Mouse (Mus musculus): Measurements from ENCODE around the gene Gm17783.
"Not testable (repeated sequence)": the region's sequence is repeated elsewhere in the genome, so short reads cannot be mapped to it uniquely, and the experiment has no call there.

Gene Gm17783

DNA sequence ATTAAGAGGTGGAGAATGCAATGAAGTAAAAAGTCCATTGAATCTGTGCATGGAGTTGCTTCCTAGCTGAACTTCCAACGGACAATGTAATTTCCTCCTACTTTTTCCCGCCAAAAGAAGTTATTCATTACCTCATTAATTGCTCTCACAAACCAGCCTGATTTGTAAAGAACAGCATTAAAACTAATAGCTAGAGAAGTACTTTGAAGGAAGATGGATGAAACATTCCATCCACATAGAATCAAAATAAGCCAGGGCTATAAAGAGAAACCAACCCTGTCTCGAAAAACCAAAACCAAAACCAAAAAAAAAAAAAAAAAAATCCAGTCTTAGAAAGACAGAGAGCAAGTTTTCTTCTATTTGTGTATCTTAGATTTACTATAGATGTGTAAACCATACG is at the start of gene Gm17783:
Gene Gm17783, minus strand, starts transcription at position 101 of the 400 bp plus-strand sequence.
- DNase-seq (ENCODE audit: low read depth, low spot score): no peak

DNA sequence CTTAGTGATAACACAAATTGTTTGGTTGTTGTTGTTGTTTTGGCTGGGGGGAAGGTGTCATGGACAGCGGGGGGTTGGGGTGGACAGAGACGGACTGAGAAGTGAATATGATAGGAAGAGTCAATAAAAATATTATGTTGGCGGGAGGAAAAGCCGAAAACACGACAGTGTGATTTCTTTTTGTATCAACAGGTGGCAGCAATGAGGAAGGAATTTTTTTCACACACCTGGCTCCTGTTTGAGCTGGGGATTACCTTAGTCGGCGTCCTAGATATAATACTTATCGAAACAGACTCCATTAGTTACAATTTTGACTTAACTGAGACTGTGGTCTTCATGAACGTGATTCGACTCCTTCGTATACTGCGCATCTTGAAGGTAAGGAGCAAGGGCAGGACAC is 48.0 kb upstream of the Gm17783 start:
- DNase-seq (ENCODE audit: low read depth, low spot score): no peak

DNA sequence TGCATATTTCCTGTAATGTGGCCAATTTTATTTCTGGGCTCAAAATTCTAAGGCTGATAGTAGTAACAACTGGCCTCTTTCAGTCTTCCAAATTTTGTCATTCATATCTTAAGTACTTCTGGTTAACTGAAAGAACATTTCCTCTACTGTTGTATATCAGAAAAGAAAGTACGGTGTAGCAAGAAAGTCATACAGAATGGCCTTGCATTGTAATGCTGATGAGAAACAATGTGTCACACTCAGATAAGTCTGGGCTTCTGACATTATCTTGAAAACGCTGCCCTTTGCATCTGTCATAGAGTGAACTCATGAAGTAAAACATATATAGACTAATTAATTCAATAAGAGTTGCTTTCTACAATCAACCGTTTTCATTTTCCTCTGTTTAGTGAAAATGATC is 40.5 kb upstream of the Gm17783 start:
- DNase-seq (ENCODE audit: low read depth, low spot score): no peak

DNA sequence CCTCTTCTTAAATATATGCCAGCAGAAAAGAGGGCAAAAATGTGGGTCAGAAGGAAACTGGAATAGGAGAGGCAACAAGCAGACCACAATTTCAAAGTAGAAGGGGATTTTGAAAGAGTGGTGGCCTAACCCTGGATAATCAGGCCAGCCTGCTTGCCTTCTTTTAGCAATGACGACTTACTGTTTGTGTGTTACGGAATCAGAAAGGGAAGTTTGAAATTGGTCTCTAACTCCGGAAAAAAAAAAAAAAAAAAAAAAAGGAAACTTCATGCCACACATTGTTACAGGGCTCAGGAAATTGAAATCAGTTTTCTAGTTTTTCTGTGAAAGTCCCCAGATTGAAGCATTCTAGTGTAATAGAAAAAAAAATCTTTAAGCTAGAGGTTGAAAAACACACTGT is 29.9 kb upstream of the Gm17783 start:
- no peak for DNase-seq (ENCODE audit: low read depth, low spot score)

DNA sequence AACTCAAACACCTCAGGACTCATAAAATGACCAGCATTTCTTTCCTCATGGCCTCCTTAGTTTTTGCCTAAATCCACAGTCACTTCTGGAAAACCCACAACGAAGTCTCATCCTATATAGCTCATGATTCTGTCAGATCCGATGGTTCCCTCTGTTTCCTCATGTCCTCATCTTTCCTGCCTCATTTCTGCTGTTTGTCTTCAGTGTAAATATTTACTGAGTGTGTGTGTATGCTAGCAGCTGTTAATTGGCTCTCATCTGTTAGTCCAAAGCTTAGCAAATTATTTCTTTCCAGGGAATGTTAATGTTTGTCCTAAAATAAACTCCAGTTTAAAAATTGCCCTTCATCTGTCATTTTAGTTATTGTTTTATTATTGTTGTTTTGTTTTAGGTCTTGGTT is 19.7 kb upstream of the Gm17783 start:
- DNase-seq (ENCODE audit: low read depth, low spot score): no peak

DNA sequence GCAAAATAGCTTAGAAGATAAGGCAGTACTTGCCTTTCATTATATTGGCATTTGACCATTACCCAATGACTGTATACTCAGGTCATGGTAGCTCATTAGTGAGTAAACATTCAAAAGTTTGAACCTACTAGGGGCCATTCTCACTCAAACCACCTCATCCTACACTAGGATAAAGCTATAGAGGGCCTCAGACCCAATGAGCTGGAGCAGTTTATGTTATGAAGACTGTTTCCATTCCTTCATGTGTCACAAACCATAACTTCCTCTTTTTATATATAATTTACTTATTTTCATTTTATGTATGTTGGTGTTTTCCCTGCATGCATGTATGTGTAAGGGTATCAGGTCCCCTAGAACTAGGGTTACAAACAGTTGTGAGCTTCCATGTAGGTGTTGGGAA is 16.1 kb upstream of the Gm17783 start:
- DNase-seq (ENCODE audit: low read depth, low spot score): no peak

DNA sequence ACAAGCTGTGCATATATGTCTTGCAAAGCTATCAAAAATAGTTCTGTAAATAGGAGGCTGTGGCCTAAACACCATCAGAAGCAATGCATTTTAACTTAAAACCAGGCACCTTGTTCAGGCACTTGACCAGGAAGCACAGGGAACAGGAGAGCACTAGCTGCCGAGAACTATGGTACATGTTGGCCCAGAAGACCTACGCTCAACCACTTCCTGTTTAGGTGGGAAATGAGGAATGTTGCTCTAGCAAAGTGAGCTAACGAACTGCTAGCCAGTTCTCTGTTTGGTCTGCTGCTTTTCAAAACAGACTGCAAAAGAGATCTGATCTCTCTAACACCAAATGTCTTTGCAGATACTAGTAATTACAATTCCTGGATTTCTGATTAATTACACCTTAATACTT is 12.5 kb upstream of the Gm17783 start:
- DNase-seq (ENCODE audit: low read depth, low spot score): no peak

DNA sequence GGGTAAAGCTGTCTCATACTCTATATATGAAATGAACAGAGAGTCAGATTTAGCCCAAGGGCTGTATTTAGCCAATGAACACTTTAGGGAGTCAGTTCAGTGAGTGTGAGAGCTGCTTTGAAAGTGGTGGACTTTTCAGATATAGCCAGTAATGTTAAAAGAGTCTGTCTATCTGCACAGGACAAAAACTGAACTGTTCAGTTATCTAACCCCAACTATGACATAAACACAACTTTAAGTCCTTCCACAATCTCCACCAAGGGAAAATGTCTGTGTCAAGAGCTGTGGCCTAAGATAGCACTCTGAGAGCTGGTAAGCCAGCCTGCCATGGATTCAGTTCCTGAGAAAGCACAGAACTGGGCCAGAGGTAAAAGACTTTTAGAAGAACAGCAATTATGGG is 10.3 kb upstream of the Gm17783 start:
- DNase-seq (ENCODE audit: low read depth, low spot score): no peak

DNA sequence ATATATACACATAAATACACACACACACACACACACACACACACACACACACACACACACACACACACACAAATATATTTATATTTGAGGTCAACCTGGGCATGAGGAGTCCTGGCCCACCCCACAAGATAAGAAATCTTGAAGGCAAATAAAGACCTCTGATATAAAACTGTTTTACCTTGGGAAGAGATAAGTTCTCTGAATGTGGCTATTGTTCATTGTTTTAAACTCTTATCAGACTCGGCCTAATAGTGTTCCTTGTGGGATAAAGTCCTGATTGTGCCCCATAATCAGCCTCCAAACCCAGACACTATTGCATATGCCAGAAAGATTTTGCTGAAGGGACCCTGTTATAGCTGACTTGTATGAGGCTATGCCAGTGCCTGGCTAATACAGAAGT is 6.5 kb upstream of the Gm17783 start:
- DNase-seq (ENCODE audit: low read depth, low spot score): not testable (repeated sequence)

DNA sequence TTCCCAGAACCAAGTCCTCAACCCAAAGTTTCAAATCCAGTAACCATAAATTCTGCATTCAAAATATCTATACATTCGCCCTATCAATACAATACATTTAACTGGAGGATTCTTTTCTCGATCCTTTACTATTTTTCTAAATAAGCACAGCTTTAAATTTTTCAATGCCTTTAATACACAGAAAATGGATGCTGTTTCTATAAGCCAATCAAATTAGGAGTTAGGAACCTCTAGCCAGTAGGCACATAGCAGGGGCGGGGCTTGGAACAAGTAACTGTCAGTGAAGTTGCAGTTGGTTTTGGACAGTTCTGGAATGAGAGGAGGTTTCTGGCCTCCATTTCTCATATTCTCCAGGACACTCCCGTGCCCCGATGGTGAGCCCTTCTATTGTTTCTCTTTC is 3.2 kb upstream of the Gm17783 start, which contains the start of gene Slc9c1:
Gene Slc9c1, plus strand, starts transcription at position 301 of the 400 bp plus-strand sequence.
- no peak for DNase-seq (ENCODE audit: low read depth, low spot score)

DNA sequence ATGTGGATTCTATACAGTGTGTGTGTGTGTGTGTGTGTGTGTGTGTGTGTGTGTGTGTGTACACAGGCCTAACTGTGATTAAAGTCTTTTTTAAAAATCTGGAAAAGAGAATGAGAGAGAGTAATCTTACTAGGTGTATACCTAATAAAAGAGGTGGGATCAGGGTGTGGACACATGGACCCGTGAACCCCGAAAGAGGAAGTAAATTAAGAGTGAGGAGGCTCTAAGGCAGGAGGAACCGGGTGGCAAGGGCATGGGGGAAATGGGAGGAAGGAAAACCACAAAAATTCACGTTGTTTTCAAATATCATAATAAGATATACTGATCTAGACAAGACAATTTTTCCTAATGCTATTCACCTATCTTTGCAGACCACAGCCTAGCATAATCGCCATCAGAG is 6.3 kb downstream of the Gm17783 start:
- DNase-seq (ENCODE audit: low read depth, low spot score): no peak

DNA sequence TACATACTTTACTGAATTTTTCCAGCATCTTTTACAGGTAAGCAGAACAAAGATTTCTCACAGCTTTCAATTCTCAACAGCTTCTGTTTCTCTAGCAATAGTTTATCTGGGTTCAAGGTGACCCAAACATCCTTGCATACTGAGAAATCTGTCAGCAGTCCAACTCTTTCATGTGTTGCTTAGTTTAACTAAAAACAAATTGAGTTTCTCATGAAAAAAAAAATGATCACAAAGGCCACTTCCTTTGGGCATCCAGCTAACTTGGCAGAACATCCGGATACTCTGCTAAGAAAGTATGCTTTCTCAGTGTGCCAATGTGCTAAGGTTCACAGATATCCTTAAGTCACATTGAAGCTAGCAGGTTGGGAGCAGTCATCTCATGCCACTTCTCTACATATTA is 36.5 kb downstream of the Gm17783 start:
- DNase-seq (ENCODE audit: low read depth, low spot score): no peak

DNA sequence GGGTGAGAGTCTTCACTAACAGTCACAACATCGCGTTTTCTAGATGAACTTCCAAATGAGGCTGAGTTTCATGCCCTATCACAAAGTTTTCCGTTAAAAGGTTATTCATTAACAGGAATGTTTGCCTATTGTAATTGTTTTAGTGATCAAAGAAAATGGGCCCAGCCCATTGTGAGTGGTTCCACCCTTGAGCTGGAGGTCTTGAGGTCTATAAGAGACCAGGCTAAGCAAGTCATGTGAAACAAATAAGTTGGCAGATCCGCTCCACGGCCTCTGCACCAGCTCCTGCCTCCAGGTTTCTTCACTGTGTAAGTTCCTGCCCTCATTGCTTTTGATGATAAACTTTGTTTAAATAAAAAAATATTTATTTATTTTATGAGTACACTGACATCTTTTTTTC is 38.9 kb downstream of the Gm17783 start, which contains the start of gene Gm609:
Gene Gm609, minus strand, starts transcription at position 43 of the 400 bp plus-strand sequence.
- DNase-seq (ENCODE audit: low read depth, low spot score): no peak

DNA sequence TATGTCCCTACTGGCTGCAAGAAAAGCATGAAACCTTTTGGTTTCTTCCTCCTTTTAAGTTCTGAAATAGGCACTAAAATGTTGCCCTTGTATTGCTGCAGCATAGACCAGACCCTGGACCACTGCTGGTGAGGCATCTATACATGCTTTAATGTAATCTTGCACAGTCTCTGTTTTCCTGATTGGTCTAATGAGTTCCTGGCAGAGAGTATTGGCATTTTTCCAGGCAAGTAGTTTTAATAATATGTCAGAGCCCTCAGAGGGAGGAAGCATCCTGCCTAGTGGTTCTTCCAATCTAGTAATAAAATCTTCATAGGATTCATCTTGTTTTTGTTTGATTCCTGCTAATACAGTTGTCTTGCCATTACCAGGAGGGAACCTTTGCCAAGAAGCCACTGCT is 54.9 kb downstream of the Gm17783 start:
- DNase-seq (ENCODE audit: low read depth, low spot score): no peak

DNA sequence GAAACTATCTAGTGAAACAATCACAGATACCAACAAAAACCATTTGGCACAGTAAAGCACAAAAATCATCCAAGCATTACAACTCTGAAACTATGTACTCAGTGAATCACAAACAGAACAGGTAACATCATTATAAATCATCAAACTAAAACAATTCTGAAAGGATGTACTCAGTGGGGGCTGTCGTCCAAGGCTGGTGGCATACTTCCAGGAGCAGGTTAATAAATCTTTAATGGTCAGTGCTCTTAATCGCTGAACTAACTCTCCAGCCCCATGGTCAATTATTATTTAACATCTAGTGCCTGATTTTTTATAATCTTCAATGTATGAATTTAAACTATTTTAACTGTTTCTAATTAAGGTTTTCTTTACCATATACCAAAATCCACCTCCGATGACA is 60.0 kb downstream of the Gm17783 start:
- not testable (repeated sequence) for DNase-seq (ENCODE audit: low read depth, low spot score)
